Mouse (Mus musculus): ENCODE measurements around the gene Rbm5. TPM values are rescaled to one million over a fixed set of nuclear protein-coding genes. Genes with fewer than 3 reads are reported as not detected.

Gene Rbm5
- polyA plus RNA-seq (2012; rRNA removed), result 69.0 and 96.6 TPM in 2 replicates

DNA sequence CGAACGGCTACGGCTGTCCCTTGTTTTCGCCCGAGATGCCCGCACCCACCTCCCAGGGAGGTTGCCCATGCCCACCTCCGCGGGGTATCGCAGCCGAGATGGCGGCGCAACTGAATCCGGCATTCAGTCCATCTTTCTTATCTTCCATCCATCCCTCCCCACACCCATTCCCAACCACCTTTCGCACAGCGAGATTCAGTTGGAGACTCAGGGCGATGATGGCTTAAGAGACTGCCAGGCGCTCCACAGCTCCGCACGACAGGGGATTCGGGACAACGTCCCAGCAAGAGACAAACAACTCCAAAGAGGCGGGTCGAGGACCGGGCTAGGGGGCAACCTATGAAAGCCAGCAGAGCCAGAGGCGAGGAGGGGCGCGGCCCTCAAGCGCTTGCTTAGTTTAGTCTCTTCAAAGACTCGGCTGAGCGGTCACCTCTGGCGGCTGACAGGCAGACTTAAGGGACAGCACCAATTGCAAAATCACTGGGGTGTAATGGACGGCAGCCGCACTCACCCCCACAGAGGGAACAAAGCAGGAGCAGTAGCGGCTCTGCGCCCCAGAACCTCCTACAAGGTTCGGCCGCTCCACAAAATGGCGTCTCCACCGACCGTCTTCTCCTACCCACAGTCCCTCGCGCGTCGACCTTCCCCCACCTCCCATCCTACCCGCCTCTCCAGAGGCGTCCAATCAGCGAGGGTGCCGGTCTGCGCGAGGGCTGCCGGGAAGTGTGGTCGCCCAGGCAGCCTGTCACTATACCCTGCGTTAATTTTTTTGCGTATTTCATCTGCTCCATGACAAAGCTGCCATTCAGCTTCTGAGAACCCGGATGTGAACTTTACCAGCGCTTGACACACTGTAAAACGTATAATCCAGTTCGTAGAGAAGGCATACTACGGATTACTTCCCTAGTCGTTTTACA lies at the start of gene Rbm5:
Rbm5 (minus strand) TSS at position 623 of the 917 bp plus-strand sequence.

DNA sequence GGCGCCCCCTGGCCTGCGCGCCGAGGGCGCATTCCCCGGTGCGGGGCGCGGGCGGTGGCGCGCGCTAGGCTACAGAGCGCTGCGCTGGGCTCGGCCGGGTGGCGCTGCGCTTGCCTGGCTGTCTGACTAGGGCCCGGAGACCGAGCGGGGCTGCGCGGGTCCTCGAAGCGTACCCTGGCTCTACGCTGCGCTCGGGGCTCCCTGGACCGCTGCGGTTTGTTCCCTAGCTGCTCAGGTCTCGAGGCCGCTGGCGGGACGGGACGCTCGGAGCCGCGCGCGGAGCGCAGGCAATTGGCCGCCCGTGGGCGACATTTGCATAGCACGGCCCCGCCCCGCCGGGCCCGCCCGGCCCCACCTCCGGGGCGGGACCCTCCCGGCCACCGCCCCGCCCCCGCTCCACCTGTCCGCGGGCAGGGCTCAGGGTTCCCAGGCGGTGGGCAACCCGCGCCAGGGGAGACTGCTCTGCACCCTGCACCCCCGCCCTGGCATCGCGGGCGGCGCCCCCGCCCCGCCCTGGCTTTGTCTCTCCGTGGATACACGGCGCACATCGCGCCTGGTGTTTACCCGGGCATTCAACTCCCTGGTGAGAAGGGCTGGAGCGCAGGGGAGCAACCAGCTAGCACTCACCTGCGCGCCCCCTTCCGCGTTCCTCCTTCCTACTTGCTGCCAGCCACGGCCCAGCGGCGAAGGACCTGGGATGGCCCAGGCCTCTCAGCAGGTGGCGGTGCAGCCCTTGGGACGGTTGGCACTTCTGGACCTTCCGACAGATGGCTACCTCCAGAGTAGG lies 60.9 kb downstream of the Rbm5 start, which contains the start of gene Sema3f:
Sema3f (minus strand) TSS at position 779 of the 787 bp plus-strand sequence.

Other genes starting within 250 kb of the Rbm5 start
- gene Tmem115, start 237.1 kb downstream of the Rbm5 start, polyA plus RNA-seq (2012; rRNA removed), result 86.5 and 92.7 TPM in 2 replicates
- 70.4 and 85.0 TPM in 2 replicates for gene Cyb561d2, start 228.8 kb downstream of the Rbm5 start, polyA plus RNA-seq (2012; rRNA removed)
- 31.6 and 40.4 TPM in 2 replicates for gene Nprl2, start 228.8 kb downstream of the Rbm5 start, polyA plus RNA-seq (2012; rRNA removed)
- gene Zmynd10, start 223.7 kb downstream of the Rbm5 start, polyA plus RNA-seq (2012; rRNA removed), result 13.6 and 15.0 TPM in 2 replicates
- gene Rassf1, start 219.4 kb downstream of the Rbm5 start, polyA plus RNA-seq (2012; rRNA removed), result 40.1 and 43.3 TPM in 2 replicates
- 74.2 and 84.8 TPM in 2 replicates for gene Tusc2, start 207.7 kb downstream of the Rbm5 start, polyA plus RNA-seq (2012; rRNA removed)
- 121 and 127 TPM in 2 replicates for gene Hyal2, start 203.1 kb downstream of the Rbm5 start, polyA plus RNA-seq (2012; rRNA removed)
- gene Hyal1, start 194.1 kb downstream of the Rbm5 start, polyA plus RNA-seq (2012; rRNA removed), result 12.8 and 16.7 TPM in 2 replicates
- gene Naa80, start 192.1 kb downstream of the Rbm5 start, polyA plus RNA-seq (2012; rRNA removed), result 97.2 and 99.9 TPM in 2 replicates
- 1.7 and 2.0 TPM in 2 replicates for gene Hyal3, start 190.2 kb downstream of the Rbm5 start, polyA plus RNA-seq (2012; rRNA removed)
- 62.0 and 68.5 TPM in 2 replicates for gene Ifrd2, start 183.4 kb downstream of the Rbm5 start, polyA plus RNA-seq (2012; rRNA removed)
- 33.8 and 37.7 TPM in 2 replicates for gene Sema3b, start 161.8 kb downstream of the Rbm5 start, polyA plus RNA-seq (2012; rRNA removed)
- 769 and 826 TPM in 2 replicates for gene Gnai2, start 135.6 kb downstream of the Rbm5 start, polyA plus RNA-seq (2012; rRNA removed)
- gene Slc38a3, start 101.5 kb downstream of the Rbm5 start, polyA plus RNA-seq (2012; rRNA removed), result 286 and 357 TPM in 2 replicates
- gene Gnat1, start 91.3 kb downstream of the Rbm5 start, polyA plus RNA-seq (2012; rRNA removed), result 0.17 and 0.21 TPM in 2 replicates
- 123 and 153 TPM in 2 replicates for gene Sema3f, start 60.5 kb downstream of the Rbm5 start, polyA plus RNA-seq (2012; rRNA removed)
- gene Rbm6, start 102.2 kb upstream of the Rbm5 start, polyA plus RNA-seq (2012; rRNA removed), result 16.1 and 17.1 TPM in 2 replicates
- gene Mon1a, start 117.2 kb upstream of the Rbm5 start, polyA plus RNA-seq (2012; rRNA removed), result 42.1 and 43.0 TPM in 2 replicates
- gene Mst1r, start 135.9 kb upstream of the Rbm5 start, polyA plus RNA-seq (2012; rRNA removed), result 48.6 and 48.9 TPM in 2 replicates
- not detected in 2 replicates for gene Actl11, start 157.5 kb upstream of the Rbm5 start, polyA plus RNA-seq (2012; rRNA removed)
- gene Camkv, start 164.7 kb upstream of the Rbm5 start, polyA plus RNA-seq (2012; rRNA removed), result 0.30 and 0.47 TPM in 2 replicates
- gene Traip, start 179.1 kb upstream of the Rbm5 start, polyA plus RNA-seq (2012; rRNA removed), result 1.5 and 3.1 TPM in 2 replicates
- 58.8 and 64.4 TPM in 2 replicates for gene Uba7, start 204.5 kb upstream of the Rbm5 start, polyA plus RNA-seq (2012; rRNA removed)
- 2.7 TPM in 2 replicates for gene Gm20661, start 212.1 kb upstream of the Rbm5 start, polyA plus RNA-seq (2012; rRNA removed)
- 21.3 and 24.2 TPM in 2 replicates for gene Inka1, start 214.9 kb upstream of the Rbm5 start, polyA plus RNA-seq (2012; rRNA removed)
- 99.9 and 106 TPM in 2 replicates for gene Cdhr4, start 221.5 kb upstream of the Rbm5 start, polyA plus RNA-seq (2012; rRNA removed)
- 6.8 and 10.1 TPM in 2 replicates for gene Gm20662, start 225.4 kb upstream of the Rbm5 start, polyA plus RNA-seq (2012; rRNA removed)
- gene Ip6k1, start 231.5 kb upstream of the Rbm5 start, polyA plus RNA-seq (2012; rRNA removed), result 209 and 244 TPM in 2 replicates